Mouse (Mus musculus) liver, embryonic 11.5 days (tissue): ENCODE results near the gene Akap5. TPM values are rescaled to one million over a fixed set of nuclear protein-coding genes. Genes with fewer than 3 reads are reported as not detected.

Experiments
- ATAC-seq: fragments of 200-750 bp; cut with Nextera tagmentation; replicated peaks from 2 replicates; pipeline ENCODE4 v1.8.0; 2017; ENCODE audit warnings: moderate number of reproducible peaks, mild to moderate bottlenecking, moderate TSS enrichment, moderate library complexity; ENCODE audit not compliant: low FRiP score
- DNase-seq: peaks from one replicate; pipeline ENCODE4 v3.0.0-alpha.2; 2017; ENCODE audit warnings: low spot score
- H3K27ac ChIP-seq: fragments of 300-500 bp; sonication (generic); 2 replicates; pipeline ENCODE4 v1.5.1; 2014; ENCODE audit warnings: mild to moderate bottlenecking, low read depth, low read length, control low read depth
- H3K27me3 ChIP-seq: fragments of 300-500 bp; sonication (generic); replicated peaks from 2 replicates; pipeline ENCODE4 v1.6.1; 2014; ENCODE audit warnings: low read length, mixed read lengths; ENCODE audit not compliant: control insufficient read depth, insufficient read depth
- H3K36me3 ChIP-seq: fragments of 300-500 bp; sonication (generic); 2 replicates; pipeline ENCODE4 v1.6.1; 2014; ENCODE audit warnings: mild to moderate bottlenecking, low read length, moderate library complexity, mixed read lengths; ENCODE audit not compliant: control insufficient read depth, insufficient read depth
- H3K4me1 ChIP-seq: fragments of 300-500 bp; sonication (generic); replicated peaks from 2 replicates; pipeline ENCODE4 v1.6.1; 2014; ENCODE audit warnings: low read length, mixed read lengths; ENCODE audit not compliant: control insufficient read depth, insufficient read depth
- H3K4me2 ChIP-seq: fragments of 300-500 bp; sonication (generic); 2 replicates; pipeline ENCODE4 v1.6.1; 2014; ENCODE audit warnings: mild to moderate bottlenecking, control low read depth, moderate library complexity
- H3K4me3 ChIP-seq: fragments of 300-500 bp; sonication (generic); 2 replicates; pipeline ENCODE4 v1.5.1; 2014; ENCODE audit warnings: low read depth, low read length, control low read depth
- H3K9ac ChIP-seq: fragments of 300-500 bp; sonication (generic); 2 replicates; pipeline ENCODE4 v1.6.1; 2014; ENCODE audit warnings: low read depth, low read length, control low read depth
- H3K9me3 ChIP-seq: fragments of 300-500 bp; sonication (generic); 2 replicates; pipeline ENCODE4 v1.6.1; 2016; ENCODE audit warnings: low read length, inconsistent platforms, mixed read lengths; ENCODE audit not compliant: control insufficient read depth
- WGBS: fragments of 180-500 bp; shearing (Covaris S2); extraction: QIAGEN DNeasy Blood & Tissue Kit; methylation state at CpG from one replicate; pipeline ENCODE4 v1.1.7; 2014; 5-methylcytosine and 5-hydroxymethylcytosine counted together
- polyA plus RNA-seq: library from polyadenylated mRNA; unstranded; fragments of >200 nt; fragmentation: Nextera tagmentation; extraction: Ambion mirVana; gene quantifications from 2 replicates; pipeline ENCODE4 v1.2.1, GENCODE M21; 2014

Akap5 gene
- polyA plus RNA-seq, 1 experiment from 2014 or later = 2.8 TPM

- 8% methylated on average over 9 of the region's 9 CpGs for WGBS
- H3K27ac ChIP-seq = peak overlapping the region; percentile 100
- peak overlapping the region; percentile 99 for H3K9ac ChIP-seq
- H3K36me3 ChIP-seq = no peaks in the 10 kb centered on the region
- H3K4me1 ChIP-seq = peaks cover 36% of the 10 kb centered on the region
- DNase-seq (no peak), ATAC-seq (no peak)
- peak overlapping the region; percentile 91 for H3K4me3 ChIP-seq
- H3K9me3 ChIP-seq = no peaks in the 10 kb centered on the region
- peak overlapping the region; percentile 82 for H3K4me2 ChIP-seq
- no peaks in the 10 kb centered on the region for H3K27me3 ChIP-seq
These were observed 43.6 kb downstream of the Akap5 start for GRCm38 (mm10) chr12:76368201-76368789.

GRCm38 (mm10) chr12:76368790-76369205 lies 44.1 kb downstream of the Akap5 start:
- DNase-seq (no peak), ATAC-seq (peak; percentile 27)
- no peaks in the 10 kb centered on the region for H3K36me3 ChIP-seq
- H3K4me3 ChIP-seq = peak overlapping the region; percentile 91
- peak overlapping the region; percentile 82 for H3K4me2 ChIP-seq
- no peaks in the 10 kb centered on the region for H3K27me3 ChIP-seq
- no peaks in the 10 kb centered on the region for H3K9me3 ChIP-seq
- peak overlapping the region; percentile 99 for H3K9ac ChIP-seq
- H3K27ac ChIP-seq = peak overlapping the region; percentile 100
- under 1% methylated on average over 26 of the region's 26 CpGs for WGBS
- H3K4me1 ChIP-seq = peaks cover 36% of the 10 kb centered on the region

GRCm38 (mm10) chr12:76369206-76369977 lies 44.7 kb downstream of the Akap5 start, which contains the start of gene Zbtb25:
Gene Zbtb25, minus strand, starts transcription at chr12:76369602.
- H3K4me2 ChIP-seq = peak within 1 kb of the TSS; percentile 82
- peak within 1 kb of the TSS; percentile 100 for H3K27ac ChIP-seq
- H3K4me1 ChIP-seq = peaks cover 42% of the 10 kb centered on the region
- H3K36me3 ChIP-seq = no peaks in the 10 kb centered on the region
- under 1% methylated on average over 82 of the region's 96 CpGs for WGBS
- H3K27me3 ChIP-seq = no peaks in the 10 kb centered on the region
- peak within 1 kb of the TSS; percentile 99 for H3K9ac ChIP-seq
- ATAC-seq (peak; percentile 70), DNase-seq (peak; percentile 84)
- no peaks in the 10 kb centered on the region for H3K9me3 ChIP-seq
- H3K4me3 ChIP-seq = peak within 1 kb of the TSS; percentile 91

- H3K27ac ChIP-seq = peak within 1 kb of the TSS; percentile 100
- no peaks in the 10 kb centered on the region for H3K27me3 ChIP-seq
- under 1% methylated on average over 91 of the region's 99 CpGs for WGBS
- H3K4me3 ChIP-seq = peak within 1 kb of the TSS; percentile 91
- H3K36me3 ChIP-seq = no peaks in the 10 kb centered on the region
- peaks cover 50% of the 10 kb centered on the region for H3K4me1 ChIP-seq
- H3K9ac ChIP-seq = peak within 1 kb of the TSS; percentile 99
- H3K4me2 ChIP-seq = peak within 1 kb of the TSS; percentile 82
- peak; percentile 59 for ATAC-seq
- no peaks in the 10 kb centered on the region for H3K9me3 ChIP-seq
- DNase-seq = peak; percentile 88
These were observed 45.5 kb downstream of the Akap5 start, which contains the start of gene Zbtb1 for GRCm38 (mm10) chr12:76369978-76370830. Gene Zbtb1, plus strand, starts transcription at chr12:76370266.

GRCm38 (mm10) chr12:76370831-76371571 lies 46.3 kb downstream of the Akap5 start:
- Histone ChIP-seq H3K4me2 (peak overlapping the region; percentile 82), H3K27me3 (no peaks in the 10 kb centered on the region), H3K27ac (peak overlapping the region; percentile 100), H3K36me3 (no peaks in the 10 kb centered on the region), H3K4me3 (peak overlapping the region; percentile 91), H3K9ac (peak overlapping the region; percentile 99), H3K9me3 (no peaks in the 10 kb centered on the region), H3K4me1 (peaks cover 53% of the 10 kb centered on the region)
- WGBS = 0% methylated on average over 51 of the region's 63 CpGs
- ATAC-seq = peak; percentile 65
- DNase-seq = peak; percentile 83

- Histone ChIP-seq H3K9ac (peak overlapping the region; percentile 99), H3K27me3 (no peaks in the 10 kb centered on the region), H3K4me2 (peak overlapping the region; percentile 82), H3K9me3 (no peaks in the 10 kb centered on the region), H3K4me3 (peak overlapping the region; percentile 91), H3K4me1 (peaks cover 57% of the 10 kb centered on the region), H3K36me3 (no peaks in the 10 kb centered on the region), H3K27ac (0 out of 2 replicates have a peak overlapping the region, but pooled peaks have one; percentile 53)
- 39% methylated on average over 7 of the region's 7 CpGs for WGBS
- DNase-seq = no peak
- ATAC-seq = no peak
These were observed 47.4 kb downstream of the Akap5 start for GRCm38 (mm10) chr12:76372046-76372445.

- Histone ChIP-seq H3K27ac (peak overlapping the region; percentile 53), H3K4me1 (peaks cover 57% of the 10 kb centered on the region), H3K27me3 (no peaks in the 10 kb centered on the region), H3K4me2 (peak overlapping the region; percentile 82), H3K4me3 (peak overlapping the region; percentile 91), H3K9me3 (no peaks in the 10 kb centered on the region), H3K36me3 (no peaks in the 10 kb centered on the region), H3K9ac (peak overlapping the region; percentile 99)
- ATAC-seq (no peak), DNase-seq (no peak)
- WGBS = 72% methylated on average over 5 of the region's 7 CpGs
These were observed 48.5 kb downstream of the Akap5 start for GRCm38 (mm10) chr12:76372881-76373818.
